Mouse (Mus musculus) left cerebral cortex, adult 11 months (tissue): ENCODE results near the gene Wdr81.

Experiments
- DNase-seq: peaks from one replicate; pipeline ENCODE4 v3.0.0; 2022; ENCODE audit warnings: low spot score

Wdr81 gene

DNA sequence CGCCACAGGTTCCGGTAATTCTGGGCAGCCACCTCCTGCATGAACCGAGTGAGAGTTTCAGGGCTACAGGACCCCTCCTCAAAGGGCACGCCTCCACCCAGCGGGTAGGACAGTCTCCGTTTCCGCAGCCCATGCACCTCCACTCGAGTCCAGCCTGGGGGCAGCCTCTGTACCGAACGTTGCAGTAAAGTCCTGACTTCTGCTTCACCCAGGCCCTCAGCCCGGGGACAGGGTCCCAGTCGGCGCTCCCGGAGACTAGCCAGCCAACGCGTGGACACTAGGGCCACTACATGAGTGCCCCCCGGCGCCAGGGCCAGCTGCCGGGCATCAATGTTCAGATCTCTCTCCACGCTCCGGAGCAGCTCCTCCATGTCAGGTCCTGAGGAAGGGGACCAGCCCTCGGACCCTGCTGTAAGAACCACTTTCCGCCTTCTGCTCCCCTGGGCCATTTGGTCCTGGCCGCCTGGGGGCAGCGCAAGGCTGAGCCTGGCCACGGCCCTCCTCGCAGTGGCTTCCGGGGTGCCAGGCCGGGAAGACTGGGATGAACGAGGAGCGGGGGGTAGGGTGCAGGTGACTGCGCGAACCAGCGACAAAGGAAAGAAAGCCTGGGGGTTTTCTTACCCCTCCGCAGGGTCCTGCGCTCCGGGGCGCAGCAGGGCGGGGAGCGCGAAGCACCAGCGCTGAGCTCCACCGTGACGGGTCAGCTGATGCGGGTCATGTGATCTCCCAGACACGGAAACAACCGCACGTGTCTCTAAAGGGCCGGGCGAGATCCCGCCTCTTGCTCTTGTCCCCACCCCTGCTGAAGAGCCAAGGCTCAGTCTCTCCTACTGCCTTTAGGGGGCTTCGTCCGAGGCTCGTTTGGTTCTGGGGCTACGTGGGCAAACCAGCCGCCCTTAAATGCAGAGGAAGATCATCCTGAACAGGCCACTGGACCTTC is at the start of gene Wdr81:
Wdr81 (minus strand) TSS at position 727 of the 940 bp plus-strand sequence.
- DNase-seq, result peak; percentile 79

DNA sequence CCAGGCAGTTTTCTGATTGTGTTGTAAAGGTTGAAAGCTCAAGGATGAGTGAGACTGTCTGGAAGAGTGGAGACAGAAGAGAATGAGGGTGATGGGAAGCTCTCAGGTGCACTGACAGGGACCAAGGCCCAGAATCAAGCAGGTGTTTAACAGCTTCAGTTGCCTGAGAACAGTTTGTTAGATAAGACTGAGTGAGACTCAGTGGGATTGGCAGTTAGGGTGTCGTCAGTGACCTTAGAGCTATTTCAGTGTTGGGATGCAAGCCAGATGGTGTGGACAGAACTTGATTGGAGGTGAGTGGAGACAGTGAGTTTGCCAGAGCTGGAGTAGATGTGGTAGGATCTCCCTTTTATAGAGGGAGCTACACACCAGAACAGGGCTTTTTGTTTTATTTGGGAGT is 43.6 kb upstream of the Wdr81 start:
- no peak for DNase-seq

DNA sequence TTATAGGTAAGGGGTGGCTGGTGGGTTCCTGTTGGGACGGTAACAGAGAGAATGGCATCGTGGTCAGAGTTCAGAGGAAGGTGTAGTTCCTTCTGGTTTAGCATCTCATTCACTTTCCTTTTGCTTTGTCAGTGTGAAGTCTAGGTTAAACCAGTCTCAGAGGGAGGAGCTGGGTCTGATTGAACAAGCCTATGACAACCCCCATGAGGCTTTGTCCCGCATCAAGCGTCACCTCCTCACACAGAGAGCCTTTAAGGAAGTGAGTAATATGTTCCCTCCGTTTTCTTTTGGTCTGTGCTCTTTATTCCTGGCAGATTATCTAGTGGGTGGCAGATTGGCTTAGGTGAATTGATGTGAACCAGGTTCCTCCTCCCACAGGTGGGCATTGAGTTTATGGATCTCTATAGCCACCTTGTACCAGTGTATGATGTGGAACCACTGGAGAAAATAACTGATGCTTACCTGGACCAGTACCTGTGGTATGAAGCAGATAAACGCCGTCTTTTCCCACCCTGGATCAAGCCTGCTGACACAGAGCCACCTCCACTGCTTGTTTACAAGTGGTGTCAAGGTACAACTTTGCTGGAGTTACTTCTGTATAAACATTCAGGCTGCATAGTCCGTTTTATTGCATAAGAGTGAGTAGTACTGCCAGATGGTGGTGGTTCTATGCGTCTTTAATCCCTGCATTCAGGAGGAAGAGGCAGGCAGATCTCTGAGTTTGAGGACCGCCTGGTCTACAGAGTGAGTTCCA is 40.0 kb upstream of the Wdr81 start:
- no peak for DNase-seq

DNA sequence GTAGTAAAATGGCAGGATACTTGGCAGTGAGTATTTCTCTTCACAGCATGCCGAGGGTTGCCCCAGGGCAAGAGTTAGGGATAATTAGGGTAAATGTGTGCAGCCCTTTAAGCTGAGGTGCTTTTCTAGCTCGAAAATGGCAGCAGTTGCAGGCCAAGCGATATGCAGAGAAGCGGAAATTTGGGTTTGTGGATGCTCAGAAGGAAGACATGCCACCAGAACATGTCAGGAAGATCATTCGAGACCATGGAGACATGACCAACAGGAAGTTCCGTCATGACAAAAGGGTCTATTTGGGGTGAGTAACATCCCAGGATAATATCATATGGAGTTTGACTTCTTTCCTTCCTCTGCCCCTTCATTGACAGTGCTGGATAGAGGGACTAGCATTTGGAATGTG is 33.0 kb upstream of the Wdr81 start:
- DNase-seq, result no peak

DNA sequence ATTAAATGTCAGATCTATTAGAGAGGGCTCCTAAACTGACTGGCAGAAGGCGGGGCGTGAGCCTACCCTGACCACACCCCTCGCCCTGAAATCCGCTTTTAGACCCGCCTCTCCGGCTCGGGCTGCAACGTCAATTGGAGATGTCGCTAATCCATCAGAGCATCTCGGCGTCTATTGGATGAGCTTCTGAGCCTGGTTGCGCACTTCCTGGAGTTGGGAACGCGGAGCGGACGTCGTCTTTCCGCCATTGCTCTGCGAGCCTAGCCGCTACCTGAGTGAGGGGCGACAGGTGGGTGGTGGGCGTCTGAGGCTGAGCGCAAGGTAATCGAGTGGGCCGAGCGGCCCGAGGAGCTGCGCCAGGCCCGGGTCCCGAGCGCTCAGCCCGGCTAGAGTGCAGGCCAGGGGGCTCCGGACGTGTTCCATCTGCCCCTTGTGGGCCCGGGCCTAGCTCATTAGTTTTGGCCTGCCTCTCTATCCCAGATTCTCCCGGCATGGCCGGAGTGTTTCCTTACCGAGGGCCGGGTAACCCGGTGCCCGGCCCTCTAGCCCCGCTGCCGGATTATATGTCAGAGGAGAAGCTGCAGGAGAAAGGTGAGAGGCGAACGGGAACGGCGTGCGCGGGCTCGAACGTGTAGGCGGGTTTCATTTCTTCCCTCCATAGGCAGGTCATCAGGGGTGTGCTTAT is 32.2 kb upstream of the Wdr81 start, which contains the start of gene Prpf8:
Prpf8 (plus strand) TSS at position 216 of the 685 bp plus-strand sequence.
- peak; percentile 97 for DNase-seq

DNA sequence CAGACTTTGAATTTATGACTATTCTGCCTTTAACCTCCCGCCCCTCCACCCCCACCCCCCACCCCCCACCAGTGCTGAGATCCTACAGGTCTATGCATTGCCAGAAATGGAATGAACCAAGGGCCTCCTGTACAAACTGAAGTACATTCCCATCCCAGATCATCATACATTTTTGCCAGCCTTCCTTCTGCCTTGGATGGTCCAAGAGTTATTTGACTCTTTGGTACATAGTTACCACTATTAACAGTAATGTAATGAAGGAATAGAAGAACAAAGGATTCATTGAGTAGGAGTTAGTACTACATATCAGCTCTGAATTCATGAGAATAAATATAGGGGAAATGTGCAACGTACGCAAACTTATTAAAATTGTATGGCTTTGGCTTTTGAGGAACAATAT is 31.7 kb upstream of the Wdr81 start:
- no peak for DNase-seq

DNA sequence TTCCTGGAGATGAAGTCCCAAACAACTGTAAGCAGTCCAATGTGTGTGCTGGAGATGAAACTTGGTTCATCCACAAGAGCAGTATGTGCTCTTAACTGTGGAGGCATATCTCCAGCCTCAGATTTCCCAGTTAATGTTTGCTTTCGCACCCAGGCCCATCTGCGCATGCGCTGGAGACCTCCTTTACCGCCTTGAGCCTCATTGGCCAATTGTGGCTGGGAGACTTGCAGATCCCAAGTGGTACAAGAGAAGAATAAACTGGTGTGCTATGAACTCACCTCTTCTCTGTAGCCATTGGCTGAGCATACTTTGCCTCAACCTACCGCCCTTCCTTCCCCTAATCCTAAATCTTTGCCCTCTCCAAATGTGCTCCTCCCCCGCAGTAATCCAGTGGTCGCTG is 18.9 kb upstream of the Wdr81 start:
- no peak for DNase-seq

DNA sequence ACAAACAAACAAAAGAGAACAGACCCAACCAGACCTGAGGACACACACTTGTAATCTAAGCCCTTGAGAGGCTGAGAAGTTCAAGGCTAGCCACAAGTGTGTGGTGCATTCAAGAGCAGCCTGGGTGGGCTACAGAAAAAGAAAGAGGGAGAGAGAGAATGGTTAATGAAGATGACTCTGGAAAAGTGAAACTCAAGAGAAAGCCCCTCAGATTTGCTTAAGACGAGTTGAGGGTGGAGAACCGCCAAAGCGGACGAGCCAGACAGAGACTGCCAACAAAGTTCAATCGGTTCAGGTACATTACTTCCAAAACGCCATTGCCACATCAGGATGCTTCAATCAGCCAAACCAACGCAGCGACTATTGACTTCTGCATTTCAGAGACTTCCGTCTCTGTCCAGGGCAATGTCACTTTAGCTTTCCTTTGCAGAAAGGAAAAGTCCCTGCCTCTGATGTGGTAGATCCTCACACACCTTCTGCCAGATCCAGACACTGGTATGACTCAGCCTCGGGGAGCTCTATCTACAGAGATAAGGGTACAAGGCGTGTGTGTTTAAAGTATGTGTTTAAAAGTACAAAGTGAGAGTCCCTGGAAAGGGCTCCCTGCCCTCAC is 18.1 kb upstream of the Wdr81 start:
- no peak for DNase-seq

DNA sequence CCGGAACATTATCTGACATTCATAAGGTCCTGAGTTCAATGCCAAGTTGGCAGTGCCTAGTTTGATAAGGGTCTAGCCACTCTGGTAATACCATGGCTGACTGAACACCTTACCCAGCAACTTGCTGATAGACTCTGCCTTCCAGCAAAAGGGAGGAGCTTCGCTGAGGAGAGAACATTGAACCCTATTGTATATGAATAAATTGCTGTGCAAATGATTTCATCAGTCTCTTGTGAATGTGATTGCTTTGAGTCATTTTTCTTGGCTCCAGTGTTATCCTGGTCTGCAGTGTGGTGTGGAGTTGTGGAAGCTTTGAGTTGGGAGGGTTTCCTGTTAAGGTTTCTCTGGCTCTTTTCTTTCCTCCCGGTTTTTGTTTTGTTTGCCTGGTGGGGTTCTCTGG is 16.2 kb upstream of the Wdr81 start:
- DNase-seq, result no peak

DNA sequence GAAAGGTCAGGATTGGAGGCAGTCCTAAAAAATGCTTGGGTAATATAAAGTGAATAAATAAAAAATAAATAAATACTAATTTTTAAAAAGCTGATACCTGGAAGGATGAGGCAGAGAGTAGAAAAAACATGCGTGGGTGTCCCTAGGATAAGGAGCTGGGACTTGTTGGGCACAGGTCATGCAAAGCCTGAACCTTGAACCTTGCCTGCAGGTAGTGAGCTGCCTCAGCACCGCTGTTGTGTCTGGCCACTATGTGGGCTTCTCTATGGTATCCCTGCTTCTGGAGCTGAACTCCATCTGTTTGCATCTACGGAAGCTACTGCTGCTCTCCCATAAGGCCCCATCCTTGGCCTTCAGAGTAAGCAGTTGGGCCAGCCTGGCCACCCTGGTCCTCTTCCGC is 14.7 kb upstream of the Wdr81 start:
- no peak for DNase-seq

DNA sequence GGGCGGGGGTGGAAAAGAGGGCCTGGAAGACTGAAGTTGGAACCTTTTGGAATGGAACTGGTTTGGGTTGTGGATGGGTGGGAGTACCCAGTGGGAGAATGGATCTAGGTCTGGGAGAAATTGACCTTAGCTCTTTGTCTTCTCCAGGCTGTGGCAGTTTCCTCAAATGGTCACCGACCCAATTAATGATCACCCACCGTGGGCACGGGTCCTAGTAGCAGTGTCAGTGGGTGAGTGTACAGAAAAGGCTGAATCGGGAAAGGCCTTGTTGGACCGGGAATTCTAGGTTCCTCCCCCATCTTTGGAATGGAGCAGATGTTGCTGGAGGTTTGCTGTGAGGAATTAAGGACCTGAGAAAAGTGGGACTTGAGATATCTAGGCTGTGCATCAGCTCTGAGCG is 13.9 kb upstream of the Wdr81 start:
- DNase-seq, result no peak

DNA sequence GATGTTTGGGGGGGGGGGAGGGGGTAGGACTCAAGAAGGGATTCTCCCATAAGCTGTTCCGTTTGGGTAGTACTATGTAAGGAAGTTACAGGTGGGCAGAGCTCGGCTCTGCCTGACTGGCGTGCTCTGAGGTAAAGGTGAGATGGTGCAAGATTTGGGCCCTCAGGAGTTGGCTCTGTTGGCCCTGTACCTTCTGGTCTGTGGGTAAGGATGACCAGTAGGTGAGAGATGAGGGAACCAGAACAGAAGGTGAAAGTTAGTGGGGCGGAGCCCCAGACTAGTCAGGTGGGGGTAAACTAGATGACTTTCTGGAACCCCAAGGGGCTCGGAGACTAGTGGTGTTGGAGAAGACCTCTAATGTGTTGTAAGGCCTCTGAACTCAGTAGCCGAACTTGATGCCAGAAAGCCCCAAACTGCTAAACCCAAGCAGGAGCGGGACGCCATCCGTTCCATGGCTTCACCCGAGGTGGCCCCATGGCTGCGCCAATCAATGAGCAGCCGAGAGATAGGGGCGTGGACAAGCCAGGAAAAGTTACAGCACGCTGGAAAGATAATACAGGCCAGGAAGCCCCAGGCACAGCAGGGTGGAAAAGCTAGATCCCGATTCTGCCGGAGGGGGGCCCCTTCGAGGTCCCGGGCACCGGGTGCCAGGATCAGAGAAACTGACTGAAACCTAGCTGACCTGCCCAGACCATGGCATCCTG is 13.1 kb upstream of the Wdr81 start:
- no peak for DNase-seq

DNA sequence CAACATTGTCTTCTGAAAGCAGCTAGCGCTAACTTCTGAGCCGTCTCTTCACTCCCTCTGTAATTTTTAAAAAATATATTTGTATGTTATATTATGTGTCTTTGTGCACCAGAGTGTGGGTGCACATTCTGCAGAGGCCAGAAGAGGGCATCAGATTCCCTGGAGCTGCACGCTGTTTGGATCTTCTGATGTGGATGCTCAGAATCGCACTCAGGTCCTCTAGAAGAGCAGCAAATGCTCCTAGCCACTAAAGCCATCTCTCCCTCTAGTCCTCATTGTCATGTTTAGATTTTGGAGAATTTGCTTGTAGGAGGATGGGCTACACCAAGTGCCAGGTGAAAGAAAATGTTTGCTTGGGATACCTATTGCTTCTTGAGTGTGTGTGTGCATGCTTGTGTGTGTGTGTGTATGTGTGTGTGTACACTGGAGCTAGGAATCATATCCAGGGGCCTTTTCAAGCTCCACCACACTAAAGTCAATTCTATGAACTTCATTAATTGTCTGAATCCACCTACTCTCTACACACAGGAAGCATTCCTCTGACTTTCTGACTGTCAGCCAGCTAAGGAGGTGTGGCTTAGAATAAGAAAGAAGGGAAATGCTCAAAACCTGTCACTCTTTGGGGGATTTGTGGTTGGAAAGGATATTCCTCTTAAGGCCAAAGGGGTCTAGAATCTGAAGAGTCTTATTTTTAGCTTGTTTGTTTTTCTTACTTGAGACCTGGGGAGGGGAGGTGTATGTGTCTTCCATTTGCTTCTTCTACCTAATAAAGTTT is 12.4 kb upstream of the Wdr81 start:
- DNase-seq, result no peak

DNA sequence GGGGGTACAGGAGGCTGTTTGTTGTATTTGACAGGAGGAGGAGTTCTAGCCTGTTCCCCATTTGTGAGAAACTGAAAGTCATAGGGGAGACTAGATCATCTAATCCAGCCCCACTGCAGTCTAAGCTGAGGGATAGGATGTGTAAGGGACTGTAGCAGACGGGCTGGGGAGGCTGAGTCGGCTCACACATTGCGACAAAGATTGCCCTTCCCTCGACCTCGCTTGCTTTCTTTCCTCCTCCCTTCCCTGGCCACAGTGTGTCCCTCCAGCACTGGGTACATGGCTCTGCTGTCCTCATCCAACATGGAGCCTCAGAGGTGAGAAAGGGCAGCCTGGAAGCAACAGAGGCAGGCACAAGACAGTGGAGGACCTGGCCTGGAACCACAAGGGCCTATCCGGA is 10.5 kb upstream of the Wdr81 start:
- DNase-seq, result no peak

DNA sequence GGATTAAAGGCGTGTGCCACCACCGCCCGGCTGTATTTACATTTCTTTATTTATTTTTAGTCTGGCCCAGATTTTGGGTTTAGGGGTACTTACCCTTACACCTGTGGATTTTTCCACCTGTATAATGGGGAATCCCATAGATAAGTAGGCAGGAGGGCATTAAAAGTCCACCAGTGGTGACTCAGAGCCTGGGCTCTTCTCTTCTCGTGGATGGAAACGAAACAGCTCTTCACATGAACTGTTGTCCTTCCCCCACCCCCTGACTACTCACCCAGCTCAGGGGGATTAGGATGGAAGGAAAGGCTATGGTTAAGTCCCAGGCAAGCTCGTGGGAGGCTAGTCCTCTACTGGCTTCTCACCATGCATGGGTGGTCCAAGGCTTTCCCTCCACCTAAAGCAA is 9.9 kb upstream of the Wdr81 start:
- DNase-seq, result no peak

DNA sequence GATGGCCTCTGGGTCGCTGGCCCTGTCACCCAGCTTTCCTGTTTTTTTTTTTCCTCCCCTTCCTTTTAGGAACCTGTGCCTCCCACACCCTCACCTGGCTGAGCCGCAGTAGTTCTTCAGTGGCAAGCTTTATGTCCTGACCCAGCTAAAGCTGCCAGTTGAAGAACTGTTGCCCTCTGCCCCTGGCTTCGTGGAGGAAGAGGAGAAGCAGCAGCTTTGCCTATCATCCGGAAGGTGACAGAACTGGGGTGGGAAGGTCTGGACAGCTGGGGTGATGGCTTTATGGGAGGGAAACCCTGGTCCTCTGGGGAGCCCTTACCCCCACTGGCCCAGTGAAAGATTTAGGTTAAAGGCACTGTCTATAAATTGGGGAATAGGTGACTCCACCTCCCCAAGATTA is 9.1 kb upstream of the Wdr81 start:
- no peak for DNase-seq

DNA sequence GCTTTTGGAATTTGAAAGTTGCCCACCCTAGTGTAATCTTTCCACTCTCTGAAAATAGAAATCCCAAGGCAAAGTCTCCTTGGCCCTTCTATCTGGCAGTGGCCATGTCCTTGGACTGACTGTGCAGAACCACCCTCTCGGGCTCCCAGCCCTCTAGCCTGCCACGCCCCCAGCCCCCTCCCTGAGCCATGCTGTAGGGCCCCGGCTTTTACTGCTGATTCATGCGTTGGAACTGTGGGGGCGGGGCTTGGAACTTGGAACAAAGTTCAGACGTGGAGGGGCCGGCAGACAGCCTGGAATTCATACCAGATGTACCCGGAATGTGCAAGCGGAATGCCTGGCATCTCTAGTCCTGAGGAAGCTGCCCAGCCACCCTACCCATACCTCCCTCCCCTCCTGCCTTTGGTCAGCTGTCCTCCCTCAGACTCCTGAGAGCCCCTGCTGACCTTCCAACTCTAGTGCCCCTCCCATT is 8.4 kb upstream of the Wdr81 start:
- no peak for DNase-seq

DNA sequence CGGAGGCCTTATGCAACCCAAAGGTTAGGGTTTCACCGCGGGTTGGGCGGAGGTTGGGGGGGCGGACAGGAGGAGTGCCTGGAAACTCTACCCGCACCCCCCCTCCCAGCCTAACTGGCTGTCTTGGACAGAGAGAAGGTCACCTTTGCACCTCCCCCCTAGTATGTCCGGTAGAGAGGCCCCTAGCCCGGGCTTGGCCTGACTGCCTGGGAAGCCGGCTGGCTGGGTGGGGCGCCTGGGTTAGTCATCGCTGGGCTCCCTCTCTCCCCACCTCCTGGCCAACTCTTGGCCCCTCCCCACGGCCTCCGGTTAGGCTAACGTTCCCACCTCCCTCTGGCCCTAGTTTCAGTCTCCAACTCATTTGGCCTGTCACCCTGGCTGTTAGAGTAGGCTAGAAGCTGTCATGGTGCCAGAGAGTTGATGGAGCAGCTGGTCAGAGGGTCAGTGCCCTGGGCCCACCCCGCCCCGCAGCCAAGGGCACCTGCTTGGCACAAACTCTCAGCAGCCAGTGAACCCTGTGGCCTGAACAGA is 7.8 kb upstream of the Wdr81 start:
- DNase-seq, result no peak

DNA sequence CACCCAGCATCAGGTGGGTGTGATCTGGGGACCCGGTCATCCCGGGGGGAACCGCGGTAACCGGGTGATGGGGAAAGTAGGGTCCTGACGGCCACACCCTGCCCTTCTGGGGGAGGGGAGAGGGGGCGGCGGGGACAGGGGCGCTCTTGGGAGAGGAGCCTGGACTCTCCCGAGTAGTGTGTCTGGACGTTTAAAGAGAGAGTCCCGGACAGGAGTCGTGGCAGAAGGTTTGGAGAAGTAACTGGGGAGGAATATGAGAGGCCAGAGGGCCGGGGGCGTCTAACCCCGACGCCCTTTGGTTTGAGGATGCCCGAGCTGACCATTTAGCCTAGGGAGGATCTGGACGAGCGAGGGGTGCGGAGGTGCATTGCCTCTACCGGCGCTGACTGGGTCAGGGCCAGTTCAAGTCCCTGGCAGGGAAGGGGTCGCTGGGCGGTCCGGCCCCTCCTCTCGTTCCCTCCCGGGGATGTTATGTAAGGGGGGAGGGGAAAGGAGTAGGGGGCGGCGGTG is 7.3 kb upstream of the Wdr81 start:
- no peak for DNase-seq
